Mouse (Mus musculus) liver, embryonic 14.5 days (tissue): Measurements from ENCODE around the gene Gpr68. TPM values are rescaled to one million over a fixed set of nuclear protein-coding genes. Genes with fewer than 3 reads are reported as not detected.

Experiments used
- ATAC-seq: fragments of 200-750 bp; cut with Nextera tagmentation; 2 replicates; pipeline ENCODE4 v1.8.0; 2017; ENCODE audit warnings: moderate number of reproducible peaks, mild to moderate bottlenecking, moderate library complexity; ENCODE audit not compliant: insufficient read depth
- DNase-seq, 3 experiments: peaks; one replicate each; pipeline ENCODE4 v3.0.0-alpha.2; 2012 to 2013; ENCODE audit warnings: low read depth in 3 of 3, low spot score in 3 of 3
- H3K27ac ChIP-seq: fragments of 300-500 bp; sonication (generic); 2 replicates; pipeline ENCODE4 v1.5.1; 2014; ENCODE audit warnings: moderate library complexity, mild to moderate bottlenecking, control low read depth, inconsistent platforms
- H3K27me3 ChIP-seq: fragments of 300-500 bp; sonication (generic); 2 replicates; pipeline ENCODE4 v1.6.1; 2014; ENCODE audit warnings: mild to moderate bottlenecking, low read length, moderate library complexity; ENCODE audit not compliant: control insufficient read depth, insufficient read depth
- H3K36me3 ChIP-seq: fragments of 300-500 bp; sonication (generic); replicated peaks from 2 replicates; pipeline ENCODE4 v1.6.1; 2014; ENCODE audit warnings: low read depth; ENCODE audit not compliant: control insufficient read depth, insufficient read depth
- H3K4me1 ChIP-seq, 2 experiments: fragments of 200-500 bp in 1 of 2; fragments of 300-500 bp in 1 of 2; sonication (generic) in 1 of 2; replicated peaks; 2 replicates each; pipeline ENCODE4 v1.6.1; 2012 to 2014; ENCODE audit warnings: antibody characterized with exemption in 1 of 2, inconsistent platforms in 1 of 2, low read length in 1 of 2; ENCODE audit not compliant: control insufficient read depth in 2 of 2, insufficient read depth in 2 of 2
- H3K4me2 ChIP-seq: fragments of 300-500 bp; sonication (generic); 2 replicates; pipeline ENCODE4 v1.6.1; 2014; ENCODE audit warnings: low read depth, mild to moderate bottlenecking, control low read depth, moderate library complexity
- H3K4me3 ChIP-seq, 2 experiments: fragments of 200-500 bp in 1 of 2; fragments of 300-500 bp in 1 of 2; sonication (generic) in 1 of 2; 2 replicates each; pipeline ENCODE4 v1.5.1; 2012 to 2014; ENCODE audit warnings: low read depth in 2 of 2, low read length in 2 of 2, mild to moderate bottlenecking in 2 of 2, control low read depth in 1 of 2, inconsistent platforms in 1 of 2, moderate library complexity in 1 of 2; ENCODE audit not compliant: insufficient read depth in 1 of 2
- H3K9ac ChIP-seq: fragments of 300-500 bp; sonication (generic); replicated peaks from 2 replicates; pipeline ENCODE4 v1.6.1; 2014; ENCODE audit warnings: mild to moderate bottlenecking, control low read depth, moderate library complexity
- H3K9me3 ChIP-seq: fragments of 300-500 bp; sonication (generic); 2 replicates; pipeline ENCODE4 v1.6.1; 2016; ENCODE audit warnings: low read length, mixed read lengths; ENCODE audit not compliant: control insufficient read depth
- CTCF ChIP-seq: IDR thresholded peaks from 2 replicates; pipeline ENCODE4 v1.5.1; 2016; ENCODE audit warnings: antibody characterized with exemption, low read depth, control low read depth
- EP300 ChIP-seq: IDR thresholded peaks from 2 replicates; pipeline ENCODE4 v1.6.1; 2016; ENCODE audit warnings: antibody characterized with exemption, low read depth
- WGBS: fragments of 180-500 bp; shearing (Covaris S2); extraction: QIAGEN DNeasy Blood & Tissue Kit; methylation state at CpG from one replicate; pipeline ENCODE4 v1.1.7; 2014; ENCODE audit not compliant: insufficient replicate concordance; 5-methylcytosine and 5-hydroxymethylcytosine counted together
- polyA plus RNA-seq, 2 experiments: library from polyadenylated mRNA; depleted of rRNA in 1 of 2; stranded (reverse) in 1 of 2; unstranded in 1 of 2; fragments of >200 nt; fragmentation: Nextera tagmentation in 1 of 2; extraction: Ambion mirVana in 1 of 2; gene quantifications; 2 replicates each; pipeline versions ENCODE4 v1.2.1 to v1.2.3; 2012 to 2014

Gene Gpr68
- polyA plus RNA-seq, 2 experiments: 0.04 TPM; not detected in 1

DNA sequence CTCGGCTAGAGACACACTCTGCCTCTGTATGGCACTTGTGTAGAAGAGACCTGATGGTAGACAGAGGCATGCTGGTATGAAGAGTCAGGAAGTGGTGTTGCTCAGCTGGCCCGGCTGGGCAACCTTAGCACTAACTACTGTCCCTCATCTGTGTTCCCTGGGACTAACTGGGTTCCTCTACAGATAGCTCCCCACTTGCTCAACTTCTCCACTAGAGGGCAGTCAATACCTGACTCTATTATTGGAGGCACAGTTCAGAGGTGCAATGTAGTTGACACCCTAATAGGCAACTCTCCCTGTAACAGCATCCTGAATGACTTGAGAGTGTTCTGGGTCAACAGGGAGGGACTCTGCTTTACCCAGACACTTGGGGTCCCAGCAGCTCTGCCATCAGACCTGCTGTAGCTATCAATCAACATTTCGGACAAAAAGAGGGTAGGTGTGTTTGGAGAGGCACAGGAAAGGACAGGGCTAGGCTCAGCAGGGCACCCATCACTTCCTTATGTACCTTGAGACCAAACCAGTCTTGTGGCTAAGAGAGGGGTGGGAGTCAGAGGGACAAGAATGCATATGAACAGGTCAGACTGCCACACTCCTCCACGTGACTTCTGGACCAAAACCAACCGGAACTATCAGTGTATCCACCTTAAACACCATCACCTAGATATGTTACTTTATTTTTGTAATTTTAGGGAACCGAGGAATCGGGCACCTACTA lies 58.4 kb downstream of the Gpr68 start:
- Histone ChIP-seq H3K4me2 (no peak overlapping the region), H3K4me1 (no peaks in the 10 kb centered on the region), H3K9ac (no peak overlapping the region), H3K27me3 (no peaks in the 10 kb centered on the region), H3K4me3 (no peak overlapping the region), H3K27ac (no peak overlapping the region), H3K9me3 (no peaks in the 10 kb centered on the region), H3K36me3 (no peaks in the 10 kb centered on the region)
- peak; percentile 43; the same call in 1 of the 2 replicates for ATAC-seq
- TF ChIP-seq CTCF (peak; percentile 87), EP300 (no peak)
- peak; percentile 13 to 26 (median 22) for DNase-seq
- WGBS: 54% methylated on average over 7 of the region's 7 CpGs

DNA sequence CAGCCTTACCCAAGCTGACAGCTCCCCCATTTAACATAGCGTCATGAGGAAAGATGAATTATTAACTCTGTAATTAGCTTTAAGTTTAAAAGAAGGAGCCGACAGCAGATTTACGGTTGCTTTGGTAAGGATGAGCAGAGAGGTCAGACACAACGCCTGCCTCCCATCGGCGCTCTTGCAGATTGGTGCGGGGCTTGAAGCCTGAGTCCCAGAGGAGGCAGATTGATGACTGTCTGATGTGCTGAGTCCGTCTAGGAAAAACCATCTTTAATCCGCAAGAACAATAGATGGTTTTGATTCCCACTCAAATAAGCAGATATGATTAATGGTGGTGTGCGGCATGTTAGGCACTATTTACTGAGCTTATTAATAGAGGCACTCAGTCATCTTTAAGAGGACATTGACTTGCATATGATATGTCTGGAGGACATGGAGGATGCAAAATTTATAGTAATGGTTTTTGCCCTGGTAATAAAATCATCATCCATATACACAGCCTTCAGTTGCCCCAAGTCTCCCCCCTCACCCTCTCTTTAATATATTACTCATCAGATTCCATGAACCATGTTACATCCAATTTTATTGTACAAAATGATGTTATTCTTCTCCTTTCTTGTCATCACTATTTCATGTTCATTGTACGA lies 60.4 kb downstream of the Gpr68 start:
- Histone ChIP-seq H3K4me2 (no peak overlapping the region), H3K9me3 (no peaks in the 10 kb centered on the region), H3K4me3 (no peak overlapping the region), H3K9ac (no peak overlapping the region), H3K27ac (no peak overlapping the region), H3K36me3 (no peaks in the 10 kb centered on the region), H3K4me1 (no peaks in the 10 kb centered on the region), H3K27me3 (no peaks in the 10 kb centered on the region)
- WGBS: 67% methylated on average over 11 of the region's 11 CpGs
- no peak for DNase-seq
- no peak for ATAC-seq
- no peak for TF ChIP-seq CTCF
- TF ChIP-seq EP300: no peak

DNA sequence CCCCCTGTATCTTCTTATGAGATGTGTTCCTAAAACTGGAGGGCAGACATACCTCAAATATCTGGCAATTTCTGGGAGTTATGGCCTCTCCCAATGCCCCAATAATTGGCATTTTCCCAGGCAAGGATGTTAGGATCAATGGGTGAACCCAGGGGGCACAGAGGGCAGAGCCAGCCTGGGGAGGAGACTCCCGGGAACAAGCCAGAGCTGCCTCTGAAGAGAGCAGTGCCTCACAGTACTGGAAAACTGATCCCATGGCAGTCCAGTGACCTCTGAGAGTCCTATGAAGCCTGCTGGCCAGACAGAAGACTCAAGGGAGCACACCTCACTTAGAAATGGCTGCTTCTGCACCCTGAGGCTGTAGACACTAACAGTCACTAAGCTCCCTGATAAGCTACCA lies 61.4 kb downstream of the Gpr68 start:
- Histone ChIP-seq H3K36me3 (no peaks in the 10 kb centered on the region), H3K27ac (no peak overlapping the region), H3K4me1 (no peaks in the 10 kb centered on the region), H3K9me3 (no peaks in the 10 kb centered on the region), H3K27me3 (no peaks in the 10 kb centered on the region), H3K9ac (no peak overlapping the region), H3K4me3 (no peak overlapping the region), H3K4me2 (no peak overlapping the region)
- WGBS: 40% methylated on average over 1 of the region's 1 CpGs
- TF ChIP-seq CTCF (no peak), EP300 (no peak)
- DNase-seq: no peak
- no peak for ATAC-seq

DNA sequence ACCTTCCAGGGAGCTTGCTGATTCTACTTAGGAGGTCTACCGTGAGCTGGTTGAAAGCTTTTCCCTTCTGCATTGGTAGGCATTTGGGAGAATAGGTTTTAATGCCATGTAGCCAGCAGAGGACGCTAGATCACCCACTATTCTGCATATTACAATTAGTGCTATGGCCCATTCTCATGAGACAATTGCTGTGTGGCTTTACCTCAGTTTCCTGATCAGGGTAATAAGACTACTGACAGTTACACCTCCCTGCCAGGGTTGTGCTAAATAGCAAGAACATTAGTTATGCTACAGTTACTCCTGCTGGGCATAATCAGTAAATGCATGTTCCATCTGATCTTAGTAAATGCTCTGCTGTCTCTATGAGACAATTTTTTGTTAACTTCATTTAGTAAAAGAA lies 62.2 kb downstream of the Gpr68 start:
- H3K9me3 ChIP-seq: no peaks in the 10 kb centered on the region
- H3K27me3 ChIP-seq: no peaks in the 10 kb centered on the region
- no peaks in the 10 kb centered on the region for H3K36me3 ChIP-seq
- DNase-seq (no peak), ATAC-seq (no peak)
- no peak overlapping the region for H3K4me2 ChIP-seq
- WGBS: 31% methylated on average over 2 of the region's 2 CpGs
- H3K4me1 ChIP-seq: no peaks in the 10 kb centered on the region
- peak; percentile 24; the same call in 1 of the 2 replicates for TF ChIP-seq CTCF
- no peak for TF ChIP-seq EP300
- no peak overlapping the region for H3K9ac ChIP-seq
- H3K27ac ChIP-seq: no peak overlapping the region
- H3K4me3 ChIP-seq: no peak overlapping the region

DNA sequence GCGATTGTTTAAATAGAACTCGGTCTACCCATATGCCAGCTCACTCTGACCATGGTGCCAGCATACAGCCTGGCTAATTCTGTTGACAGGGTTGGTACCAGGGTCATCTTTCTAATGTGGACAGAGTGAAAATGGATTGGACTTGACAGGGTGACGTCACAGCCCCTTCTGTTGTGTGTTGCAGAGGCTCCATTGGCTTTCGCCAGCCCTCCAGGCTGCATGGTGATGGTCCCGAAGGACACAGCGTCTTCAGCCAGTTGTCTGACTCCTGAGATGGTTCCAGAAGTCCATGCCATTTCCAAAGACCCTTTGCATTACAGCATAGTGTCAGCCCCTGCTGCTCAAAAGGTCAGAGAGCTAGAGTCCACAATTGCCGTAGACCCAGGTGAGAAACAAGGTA lies 63.5 kb downstream of the Gpr68 start:
- Histone ChIP-seq H3K4me3 (no peak overlapping the region), H3K27me3 (no peaks in the 10 kb centered on the region), H3K4me2 (no peak overlapping the region), H3K27ac (no peak overlapping the region), H3K9ac (no peak overlapping the region), H3K4me1 (no peaks in the 10 kb centered on the region), H3K36me3 (no peaks in the 10 kb centered on the region), H3K9me3 (no peaks in the 10 kb centered on the region)
- 66% methylated on average over 7 of the region's 7 CpGs for WGBS
- DNase-seq: no peak
- ATAC-seq: no peak
- TF ChIP-seq CTCF: no peak
- no peak for TF ChIP-seq EP300
